Mouse (Mus musculus): ENCODE results near the gene Il12rb1. TPM values are rescaled to one million over a fixed set of nuclear protein-coding genes. Genes with fewer than 3 reads are reported as not detected.

Gene Il12rb1
- polyA plus RNA-seq, 1 experiment from 2014 or later = 0.15 TPM

- peaks cover 13% of the 10 kb centered on the region; the same call in 1 of the 2 replicates for H3K27me3 ChIP-seq
- no peak overlapping the region for H3K9ac ChIP-seq
- WGBS = 72% methylated on average over 2 of the region's 2 CpGs
- H3K9me3 ChIP-seq (replicated peaks) = no peaks in the 10 kb centered on the region
- peaks cover 11% of the 10 kb centered on the region for H3K4me1 ChIP-seq (replicated peaks)
- H3K4me3 ChIP-seq = no peak overlapping the region
- no peak overlapping the region for H3K27ac ChIP-seq
- no peak for ATAC-seq (replicated peaks; ENCODE audit: insufficient number of reproducible peaks, insufficient read depth, low FRiP score, low read depth)
- H3K36me3 ChIP-seq = no peaks in the 10 kb centered on the region
- no peak overlapping the region for H3K4me2 ChIP-seq
These were observed 45.6 kb downstream of the Il12rb1 start for GRCm38 (mm10) chr8:70853863-70854262.

DNA sequence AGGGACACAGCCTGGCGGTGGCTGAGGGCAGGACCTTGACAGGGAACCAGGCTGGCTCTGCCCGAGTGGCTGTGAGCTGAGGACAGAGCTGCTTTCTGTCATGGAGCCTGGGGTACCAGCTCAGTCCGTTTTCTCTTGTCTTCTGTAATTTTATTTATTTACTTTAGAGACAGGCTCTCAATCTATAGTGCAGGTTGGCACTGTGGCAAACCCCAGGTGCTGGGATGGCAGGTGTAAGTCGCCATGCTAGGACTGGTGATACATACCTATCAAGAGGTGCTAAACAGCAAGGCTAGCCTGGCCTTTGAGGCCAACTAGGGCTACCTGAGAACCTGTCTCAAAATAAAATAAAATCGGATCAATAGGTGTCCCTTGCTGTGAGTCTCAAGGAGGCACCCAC is 47.8 kb downstream of the Il12rb1 start:
- Histone ChIP-seq H3K4me3 (no peak overlapping the region), H3K27ac (no peak overlapping the region), H3K4me2 (no peak overlapping the region), H3K27me3 (peaks cover 13% of the 10 kb centered on the region; the same call in 1 of the 2 replicates), H3K4me1 (replicated peaks) (peaks cover 11% of the 10 kb centered on the region), H3K9ac (no peak overlapping the region), H3K9me3 (replicated peaks) (no peaks in the 10 kb centered on the region), H3K36me3 (no peaks in the 10 kb centered on the region)
- ATAC-seq (replicated peaks; ENCODE audit: insufficient number of reproducible peaks, insufficient read depth, low FRiP score, low read depth) = no peak
- WGBS = 60% methylated on average over 5 of the region's 5 CpGs

GRCm38 (mm10) chr8:70856541-70857197 is 48.4 kb downstream of the Il12rb1 start:
- H3K9me3 ChIP-seq (replicated peaks) = no peaks in the 10 kb centered on the region
- 6% methylated on average over 33 of the region's 33 CpGs for WGBS
- peaks cover 11% of the 10 kb centered on the region for H3K4me1 ChIP-seq (replicated peaks)
- no peak overlapping the region for H3K27ac ChIP-seq
- peak overlapping the region; percentile 93 for H3K4me2 ChIP-seq
- ATAC-seq (replicated peaks; ENCODE audit: insufficient number of reproducible peaks, insufficient read depth, low FRiP score, low read depth) = peak; percentile 65
- H3K27me3 ChIP-seq = peaks cover 18% of the 10 kb centered on the region
- H3K36me3 ChIP-seq = no peaks in the 10 kb centered on the region
- peak overlapping the region; percentile 51 for H3K9ac ChIP-seq
- H3K4me3 ChIP-seq = peak overlapping the region; percentile 55

GRCm38 (mm10) chr8:70857516-70857915 is 49.3 kb downstream of the Il12rb1 start:
- Histone ChIP-seq H3K9ac (no peak overlapping the region), H3K9me3 (replicated peaks) (no peaks in the 10 kb centered on the region), H3K36me3 (no peaks in the 10 kb centered on the region), H3K4me2 (no peak overlapping the region), H3K27ac (no peak overlapping the region), H3K4me3 (no peak overlapping the region), H3K27me3 (peaks cover 26% of the 10 kb centered on the region), H3K4me1 (replicated peaks) (peaks cover 15% of the 10 kb centered on the region)
- WGBS = 32% methylated on average over 4 of the region's 4 CpGs
- ATAC-seq (replicated peaks; ENCODE audit: insufficient number of reproducible peaks, insufficient read depth, low FRiP score, low read depth) = no peak

DNA sequence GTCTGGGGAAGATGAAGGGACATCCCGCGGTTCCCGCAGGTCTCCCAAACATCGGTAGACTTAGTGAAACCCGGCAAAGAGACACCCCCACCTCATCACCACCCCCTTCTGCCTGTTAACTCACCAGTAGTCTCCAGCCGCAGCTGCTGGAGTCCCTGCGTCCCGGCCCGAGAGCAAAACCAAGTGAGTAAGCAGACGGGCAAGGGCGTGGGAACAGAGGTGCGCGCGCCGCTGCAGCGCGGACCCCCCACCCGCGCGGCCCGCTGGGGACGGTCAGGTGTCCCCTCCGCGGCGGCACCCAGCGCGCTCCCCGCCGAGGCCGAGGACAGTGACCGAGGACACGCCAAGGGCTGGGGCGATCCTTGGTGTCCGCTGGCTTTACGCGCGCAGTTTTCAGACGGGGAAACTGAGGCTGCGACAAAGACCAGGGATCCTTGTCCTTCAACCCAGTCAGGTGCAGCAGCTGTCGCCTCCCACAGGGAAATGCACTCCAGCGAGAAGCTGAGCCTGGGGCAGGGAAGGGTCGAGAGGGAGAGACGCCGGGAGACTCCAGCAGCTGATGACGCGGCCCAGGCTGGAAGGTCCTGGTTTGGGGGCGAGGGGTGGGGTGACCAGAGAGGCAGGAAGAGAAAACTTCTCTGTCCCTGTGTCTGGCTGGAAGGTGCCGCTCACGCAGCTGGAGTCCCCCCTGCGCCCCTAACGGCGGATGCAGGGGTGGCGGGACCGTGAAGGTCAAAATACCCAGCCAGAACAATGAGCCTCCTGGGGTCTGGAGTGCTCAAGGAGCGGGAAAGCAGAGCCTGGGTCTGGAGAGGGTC is 54.8 kb downstream of the Il12rb1 start, which contains the start of gene Kcnn1:
Gene Kcnn1 (minus strand): TSS at position 435 of the 818 bp plus-strand sequence.
- Histone ChIP-seq H3K4me3 (peak within 1 kb of the TSS; percentile 79), H3K27ac (peak within 1 kb of the TSS; percentile 86), H3K9ac (peak within 1 kb of the TSS; percentile 71), H3K4me2 (peak within 1 kb of the TSS; percentile 91), H3K27me3 (peaks cover 38% of the 10 kb centered on the region), H3K4me1 (replicated peaks) (peaks cover 39% of the 10 kb centered on the region), H3K9me3 (replicated peaks) (no peaks in the 10 kb centered on the region), H3K36me3 (no peaks in the 10 kb centered on the region)
- under 1% methylated on average over 55 of the region's 55 CpGs for WGBS
- ATAC-seq (replicated peaks; ENCODE audit: insufficient number of reproducible peaks, insufficient read depth, low FRiP score, low read depth) = no peak

GRCm38 (mm10) chr8:70863956-70864711 is 55.9 kb downstream of the Il12rb1 start:
- Histone ChIP-seq H3K9ac (peak overlapping the region; percentile 71), H3K4me2 (peak overlapping the region; percentile 91), H3K4me1 (replicated peaks) (peaks cover 50% of the 10 kb centered on the region), H3K9me3 (replicated peaks) (no peaks in the 10 kb centered on the region), H3K27me3 (peaks cover 38% of the 10 kb centered on the region), H3K27ac (peak overlapping the region; percentile 86), H3K36me3 (no peaks in the 10 kb centered on the region), H3K4me3 (peak overlapping the region; percentile 79)
- 2% methylated on average over 46 of the region's 46 CpGs for WGBS
- ATAC-seq (replicated peaks; ENCODE audit: insufficient number of reproducible peaks, insufficient read depth, low FRiP score, low read depth) = no peak

GRCm38 (mm10) chr8:70864712-70865221 is 56.5 kb downstream of the Il12rb1 start:
- ATAC-seq (replicated peaks; ENCODE audit: insufficient number of reproducible peaks, insufficient read depth, low FRiP score, low read depth) = no peak; the same call in 1 of the 2 replicates
- Histone ChIP-seq H3K27me3 (peaks cover 38% of the 10 kb centered on the region), H3K4me1 (replicated peaks) (peaks cover 55% of the 10 kb centered on the region), H3K9me3 (replicated peaks) (no peaks in the 10 kb centered on the region), H3K4me3 (peak overlapping the region; percentile 79), H3K4me2 (peak overlapping the region; percentile 91), H3K36me3 (no peaks in the 10 kb centered on the region), H3K27ac (peak overlapping the region; percentile 86), H3K9ac (peak overlapping the region; percentile 71)
- 2% methylated on average over 24 of the region's 24 CpGs for WGBS

DNA sequence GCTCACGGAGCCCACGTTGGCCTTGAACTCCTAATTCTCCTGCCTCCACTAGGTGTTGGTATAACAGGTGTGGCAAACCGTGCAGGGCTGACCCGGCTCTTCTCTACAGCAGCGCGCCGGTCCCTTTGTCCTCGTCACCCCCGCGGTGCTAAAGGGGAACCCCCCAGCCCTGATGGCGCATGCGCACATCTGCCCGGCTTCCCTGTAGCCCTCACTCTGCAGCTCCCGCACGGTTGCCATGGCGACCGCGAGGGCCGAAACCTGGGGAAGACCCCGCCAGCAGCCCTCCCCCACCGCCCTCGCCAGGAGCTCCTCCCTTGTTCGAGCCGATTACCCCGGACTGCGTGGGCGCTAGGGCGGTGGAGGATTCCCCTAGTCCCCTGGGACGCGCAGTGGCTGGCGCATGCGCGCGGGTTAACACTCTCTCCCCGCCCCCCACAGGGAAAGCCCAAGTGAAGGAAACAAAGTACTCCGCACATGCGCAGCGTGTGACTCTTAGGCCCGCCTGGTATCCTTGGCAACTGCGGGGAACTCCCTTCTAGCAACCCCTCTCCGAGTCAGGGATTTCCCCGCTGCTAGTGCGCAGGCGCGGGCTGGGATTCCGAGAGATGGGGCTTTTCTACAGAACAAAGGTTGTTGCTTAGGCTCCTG is 57.2 kb downstream of the Il12rb1 start:
- Histone ChIP-seq H3K27ac (peak overlapping the region; percentile 86), H3K36me3 (no peaks in the 10 kb centered on the region), H3K4me2 (peak overlapping the region; percentile 91), H3K4me1 (replicated peaks) (peaks cover 58% of the 10 kb centered on the region), H3K9ac (peak overlapping the region; percentile 71), H3K4me3 (peak overlapping the region; percentile 79), H3K27me3 (peaks cover 38% of the 10 kb centered on the region), H3K9me3 (replicated peaks) (no peaks in the 10 kb centered on the region)
- WGBS = under 1% methylated on average over 46 of the region's 46 CpGs
- peak; percentile 90 for ATAC-seq (replicated peaks; ENCODE audit: insufficient number of reproducible peaks, insufficient read depth, low FRiP score, low read depth)

- peak overlapping the region; percentile 28; the same call in 1 of the 2 replicates for H3K9ac ChIP-seq
- H3K27ac ChIP-seq = peak overlapping the region; percentile 86
- no peaks in the 10 kb centered on the region for H3K9me3 ChIP-seq (replicated peaks)
- H3K4me2 ChIP-seq = peak overlapping the region; percentile 91
- WGBS = 8% methylated on average over 12 of the region's 12 CpGs
- H3K4me1 ChIP-seq (replicated peaks) = peaks cover 58% of the 10 kb centered on the region
- H3K27me3 ChIP-seq = peaks cover 38% of the 10 kb centered on the region
- peak overlapping the region; percentile 79 for H3K4me3 ChIP-seq
- no peaks in the 10 kb centered on the region for H3K36me3 ChIP-seq
- no peak for ATAC-seq (replicated peaks; ENCODE audit: insufficient number of reproducible peaks, insufficient read depth, low FRiP score, low read depth)
These were observed 57.8 kb downstream of the Il12rb1 start for GRCm38 (mm10) chr8:70866001-70866520.

- whole genome bisulfite sequencing = 86% methylated on average over 7 of the region's 7 CpGs
- Histone ChIP-seq H3K27me3 (peaks cover 33% of the 10 kb centered on the region), H3K4me3 (no peak overlapping the region), H3K27ac (no peak overlapping the region), H3K9me3 (replicated peaks) (no peaks in the 10 kb centered on the region), H3K4me2 (peak overlapping the region; percentile 91; the same call in 1 of the 2 replicates), H3K4me1 (replicated peaks) (peaks cover 58% of the 10 kb centered on the region), H3K9ac (no peak overlapping the region), H3K36me3 (no peaks in the 10 kb centered on the region)
- ATAC-seq (replicated peaks; ENCODE audit: insufficient number of reproducible peaks, insufficient read depth, low FRiP score, low read depth) = no peak
These were observed 58.3 kb downstream of the Il12rb1 start for GRCm38 (mm10) chr8:70866566-70866965.
